Mouse (Mus musculus) cerebellum, adult 2 months (tissue): ENCODE results near the gene Rpp38.

ENCODE experiments used
- CTCF ChIP-seq: fragments of 200-500 bp; IDR thresholded peaks from 2 replicates; pipeline ENCODE4 v1.5.1; 2011; ENCODE audit warnings: low read depth, mild to moderate bottlenecking, control low read depth, low read length, moderate library complexity, borderline replicate concordance; ENCODE audit not compliant: insufficient read depth
- POLR2A ChIP-seq: fragments of 200-500 bp; IDR thresholded peaks from 2 replicates; pipeline ENCODE4 v1.6.1; 2011; ENCODE audit warnings: low read length, control low read depth, borderline replicate concordance; ENCODE audit not compliant: insufficient read depth

DNA sequence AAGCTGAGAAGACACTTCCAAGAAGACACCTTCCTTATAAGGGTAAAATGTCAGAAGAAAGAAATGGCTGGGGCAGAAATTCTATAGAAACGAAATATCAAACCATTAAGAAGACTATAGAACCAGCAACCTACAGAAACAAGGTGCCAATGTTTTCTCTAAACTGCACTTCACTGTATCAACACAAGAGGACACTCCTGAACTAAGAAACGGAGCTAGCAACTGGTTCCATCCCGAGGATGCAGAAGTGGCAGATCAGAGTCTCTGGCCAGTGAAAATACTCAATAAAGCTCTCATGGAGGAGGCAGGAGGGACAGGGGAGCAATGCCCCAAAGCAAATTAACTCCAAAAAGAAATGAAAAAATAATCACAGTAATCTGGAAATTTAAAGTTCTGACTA, 16.5 kb upstream of the Rpp38 start:
- peak; percentile 60; the same call in 1 of the 2 replicates for TF ChIP-seq CTCF
- no peak for TF ChIP-seq POLR2A
